Mouse (Mus musculus): ENCODE measurements at regions not wholly inside any gene's neighbourhood (a gene's known extent, or its start where the extent isn't known, plus 50 kb on each side); places are given as distances from the start of the nearest gene placed in this dataset.

GRCm38 (mm10) chr15:60762071-60762470 is 91.5 kb downstream of the Fam84b start:
- 58% methylated on average over 2 of the region's 2 CpGs for WGBS
- H3K27ac ChIP-seq = no peak overlapping the region
- H3K36me3 ChIP-seq = no peaks in the 10 kb centered on the region
- DNase-seq (ENCODE audit: low spot score) = no peak
- H3K9me3 ChIP-seq = no peaks in the 10 kb centered on the region
- no peaks in the 10 kb centered on the region for H3K27me3 ChIP-seq (ENCODE audit: insufficient read depth, poor library complexity, severe bottlenecking)
- H3K4me3 ChIP-seq = no peak overlapping the region
- H3K4me1 ChIP-seq = peaks cover 7% of the 10 kb centered on the region; the same call in 1 of the 2 replicates

GRCm38 (mm10) chr15:60760015-60760437 is 93.6 kb downstream of the Fam84b start:
- 0 out of 2 replicates have a peak overlapping the region, but pooled peaks have one; percentile 36 for H3K27ac ChIP-seq
- no peaks in the 10 kb centered on the region for H3K36me3 ChIP-seq
- no peaks in the 10 kb centered on the region for H3K9me3 ChIP-seq
- H3K27me3 ChIP-seq (ENCODE audit: insufficient read depth, poor library complexity, severe bottlenecking) = no peaks in the 10 kb centered on the region
- peaks cover 7% of the 10 kb centered on the region; the same call in 1 of the 2 replicates for H3K4me1 ChIP-seq
- DNase-seq (ENCODE audit: low spot score) = peak; percentile 89
- no peak overlapping the region for H3K4me3 ChIP-seq
- 19% methylated on average over 6 of the region's 6 CpGs for WGBS

GRCm38 (mm10) chr15:60754246-60754645 is 99.3 kb downstream of the Fam84b start:
- Histone ChIP-seq H3K36me3 (no peaks in the 10 kb centered on the region), H3K27ac (no peak overlapping the region), H3K4me1 (no peaks in the 10 kb centered on the region), H3K27me3 (ENCODE audit: insufficient read depth, poor library complexity, severe bottlenecking) (no peaks in the 10 kb centered on the region), H3K4me3 (no peak overlapping the region), H3K9me3 (no peaks in the 10 kb centered on the region)
- WGBS = 84% methylated on average over 5 of the region's 5 CpGs
- no peak for DNase-seq (ENCODE audit: low spot score)

- peaks cover 5% of the 10 kb centered on the region; the same call in 1 of the 2 replicates for H3K4me1 ChIP-seq
- DNase-seq (ENCODE audit: low spot score) = no peak
- no peak overlapping the region for H3K27ac ChIP-seq
- H3K9me3 ChIP-seq = no peaks in the 10 kb centered on the region
- WGBS = 65% methylated on average over 2 of the region's 2 CpGs
- H3K36me3 ChIP-seq = no peaks in the 10 kb centered on the region
- no peak overlapping the region for H3K4me3 ChIP-seq
- no peaks in the 10 kb centered on the region for H3K27me3 ChIP-seq (ENCODE audit: insufficient read depth, poor library complexity, severe bottlenecking)
Measured at GRCm38 (mm10) chr15:60739598-60739997, 114.0 kb downstream of the Fam84b start.

GRCm38 (mm10) chr15:60738258-60738657 is 115.3 kb downstream of the Fam84b start:
- no peak for DNase-seq (ENCODE audit: low spot score)
- no peak overlapping the region for H3K4me3 ChIP-seq
- H3K9me3 ChIP-seq = no peaks in the 10 kb centered on the region
- no peak overlapping the region for H3K27ac ChIP-seq
- 60% methylated on average over 3 of the region's 3 CpGs for WGBS
- H3K36me3 ChIP-seq = no peaks in the 10 kb centered on the region
- H3K4me1 ChIP-seq = peaks cover 5% of the 10 kb centered on the region; the same call in 1 of the 2 replicates
- no peaks in the 10 kb centered on the region for H3K27me3 ChIP-seq (ENCODE audit: insufficient read depth, poor library complexity, severe bottlenecking)

GRCm38 (mm10) chr15:60732416-60732815 is 121.2 kb downstream of the Fam84b start:
- Histone ChIP-seq H3K36me3 (no peaks in the 10 kb centered on the region), H3K27ac (no peak overlapping the region), H3K27me3 (ENCODE audit: insufficient read depth, poor library complexity, severe bottlenecking) (no peaks in the 10 kb centered on the region), H3K4me1 (no peaks in the 10 kb centered on the region), H3K9me3 (no peaks in the 10 kb centered on the region), H3K4me3 (no peak overlapping the region)
- no peak for DNase-seq (ENCODE audit: low spot score)

- Histone ChIP-seq H3K27ac (no peak overlapping the region), H3K4me3 (no peak overlapping the region), H3K4me1 (no peaks in the 10 kb centered on the region), H3K36me3 (no peaks in the 10 kb centered on the region), H3K27me3 (ENCODE audit: insufficient read depth, poor library complexity, severe bottlenecking) (no peaks in the 10 kb centered on the region), H3K9me3 (no peaks in the 10 kb centered on the region)
- WGBS = 78% methylated on average over 9 of the region's 9 CpGs
- no peak for DNase-seq (ENCODE audit: low spot score)
Measured at GRCm38 (mm10) chr15:60728754-60729153, 124.8 kb downstream of the Fam84b start.

GRCm38 (mm10) chr15:60728337-60728736 is 125.2 kb downstream of the Fam84b start:
- no peaks in the 10 kb centered on the region for H3K4me1 ChIP-seq
- no peak overlapping the region for H3K27ac ChIP-seq
- WGBS = 74% methylated on average over 4 of the region's 4 CpGs
- H3K4me3 ChIP-seq = no peak overlapping the region
- no peaks in the 10 kb centered on the region for H3K9me3 ChIP-seq
- DNase-seq (ENCODE audit: low spot score) = no peak
- H3K27me3 ChIP-seq (ENCODE audit: insufficient read depth, poor library complexity, severe bottlenecking) = no peaks in the 10 kb centered on the region
- no peaks in the 10 kb centered on the region for H3K36me3 ChIP-seq

GRCm38 (mm10) chr15:60719332-60719731 is 134.2 kb downstream of the Fam84b start:
- Histone ChIP-seq H3K27ac (peak overlapping the region; percentile 53; the same call in 1 of the 2 replicates), H3K27me3 (ENCODE audit: insufficient read depth, poor library complexity, severe bottlenecking) (no peaks in the 10 kb centered on the region), H3K4me3 (no peak overlapping the region), H3K36me3 (no peaks in the 10 kb centered on the region), H3K4me1 (no peaks in the 10 kb centered on the region), H3K9me3 (no peaks in the 10 kb centered on the region)
- DNase-seq (ENCODE audit: low spot score) = peak; percentile 80
- WGBS = 59% methylated on average over 5 of the region's 5 CpGs

- Histone ChIP-seq H3K36me3 (no peaks in the 10 kb centered on the region), H3K4me3 (no peak overlapping the region), H3K9me3 (no peaks in the 10 kb centered on the region), H3K27me3 (ENCODE audit: insufficient read depth, poor library complexity, severe bottlenecking) (no peaks in the 10 kb centered on the region), H3K4me1 (0 out of 2 replicates have a peak, but pooled peaks cover 3% of the 10 kb centered on the region), H3K27ac (0 out of 2 replicates have a peak overlapping the region, but pooled peaks have one; percentile 10)
- no peak for DNase-seq (ENCODE audit: low spot score)
Measured at GRCm38 (mm10) chr15:60708678-60709077, 144.9 kb downstream of the Fam84b start.

- H3K27ac ChIP-seq = no peak overlapping the region
- no peak overlapping the region for H3K4me3 ChIP-seq
- 83% methylated on average over 4 of the region's 4 CpGs for WGBS
- H3K36me3 ChIP-seq = no peaks in the 10 kb centered on the region
- no peaks in the 10 kb centered on the region for H3K9me3 ChIP-seq
- H3K4me1 ChIP-seq = peaks cover 7% of the 10 kb centered on the region; the same call in 1 of the 2 replicates
- no peaks in the 10 kb centered on the region for H3K27me3 ChIP-seq (ENCODE audit: insufficient read depth, poor library complexity, severe bottlenecking)
- DNase-seq (ENCODE audit: low spot score) = no peak
Measured at GRCm38 (mm10) chr15:60706009-60706408, 147.6 kb downstream of the Fam84b start.

GRCm38 (mm10) chr15:60701273-60701672 is 152.3 kb downstream of the Fam84b start:
- Histone ChIP-seq H3K27ac (no peak overlapping the region), H3K27me3 (ENCODE audit: insufficient read depth, poor library complexity, severe bottlenecking) (no peaks in the 10 kb centered on the region), H3K36me3 (no peaks in the 10 kb centered on the region), H3K9me3 (no peaks in the 10 kb centered on the region), H3K4me3 (no peak overlapping the region), H3K4me1 (peaks cover 5% of the 10 kb centered on the region; the same call in 1 of the 2 replicates)
- DNase-seq (ENCODE audit: low spot score) = no peak

GRCm38 (mm10) chr15:60694746-60695145 is 158.8 kb downstream of the Fam84b start:
- H3K36me3 ChIP-seq = no peaks in the 10 kb centered on the region
- 82% methylated on average over 3 of the region's 3 CpGs for WGBS
- H3K4me3 ChIP-seq = no peak overlapping the region
- H3K27me3 ChIP-seq (ENCODE audit: insufficient read depth, poor library complexity, severe bottlenecking) = no peaks in the 10 kb centered on the region
- DNase-seq (ENCODE audit: low spot score) = no peak
- no peak overlapping the region for H3K27ac ChIP-seq
- no peaks in the 10 kb centered on the region for H3K9me3 ChIP-seq
- H3K4me1 ChIP-seq = 0 out of 2 replicates have a peak, but pooled peaks cover 7% of the 10 kb centered on the region
